Mouse (Mus musculus) heart, embryonic 10.5 days (tissue): ENCODE results near the gene Gm17654. TPM values are rescaled to one million over a fixed set of nuclear protein-coding genes. Genes with fewer than 3 reads are reported as not detected.
"Not testable (repeated sequence)": the region's sequence is repeated elsewhere in the genome, so short reads cannot be mapped to it uniquely, and the experiment has no call there.

Experiments used
- DNase-seq: peaks from one replicate; pipeline ENCODE4 v3.0.0-alpha.2; 2017; ENCODE audit warnings: low spot score
- H3K27ac ChIP-seq: fragments of 300-500 bp; sonication (generic); 2 replicates; pipeline ENCODE4 v1.5.1; 2016; ENCODE audit warnings: mild to moderate bottlenecking
- H3K27me3 ChIP-seq: fragments of 300-500 bp; sonication (generic); 2 replicates; pipeline ENCODE4 v1.6.1; 2016; ENCODE audit warnings: mild to moderate bottlenecking; ENCODE audit not compliant: poor library complexity, insufficient read depth, severe bottlenecking
- H3K36me3 ChIP-seq: fragments of 300-500 bp; sonication (generic); 2 replicates; pipeline ENCODE4 v1.6.1; 2016; ENCODE audit warnings: mild to moderate bottlenecking, moderate library complexity
- H3K4me1 ChIP-seq: fragments of 300-500 bp; sonication (generic); 2 replicates; pipeline ENCODE4 v1.6.1; 2016; ENCODE audit warnings: mild to moderate bottlenecking
- H3K4me3 ChIP-seq: fragments of 300-500 bp; sonication (generic); 2 replicates; pipeline ENCODE4 v1.5.1; 2016; ENCODE audit warnings: mild to moderate bottlenecking, moderate library complexity
- H3K9me3 ChIP-seq: fragments of 300-500 bp; sonication (generic); 2 replicates; pipeline ENCODE4 v1.6.1; 2016; ENCODE audit warnings: mild to moderate bottlenecking, moderate library complexity
- WGBS: fragments of 180-500 bp; shearing (Covaris S2); methylation state at CpG from one replicate; pipeline ENCODE4 v1.1.7; 2016; 5-methylcytosine and 5-hydroxymethylcytosine counted together
- polyA plus RNA-seq: library from polyadenylated mRNA; unstranded; fragments of >200 nt; fragmentation: Nextera tagmentation; extraction: Ambion mirVana; gene quantifications from 2 replicates; pipeline ENCODE4 v1.2.1, GENCODE M21; 2016

Gene Gm17654
- not detected in 2 replicates for polyA plus RNA-seq

- H3K9me3 ChIP-seq, H3K4me3 ChIP-seq, H3K27ac ChIP-seq, H3K36me3 ChIP-seq, H3K27me3 ChIP-seq, H3K4me1 ChIP-seq, DNase-seq: not testable (repeated sequence)
- 76% methylated on average over 1 of the region's 2 CpGs for WGBS
Observed at GRCm38 (mm10) chr14:43579046-43579445, at the start of gene Gm17654. Gene Gm17654 (minus strand): TSS chr14:43579146.

- not testable (repeated sequence) for DNase-seq
Observed at GRCm38 (mm10) chr14:43607913-43608312, 29.0 kb upstream of the Gm17654 start, which contains the start of gene Gm10375. Gene Gm10375 (minus strand): TSS chr14:43608013.

GRCm38 (mm10) chr14:43577969-43578368, 977 bp downstream of the Gm17654 start:
- WGBS = 82% methylated on average over 4 of the region's 4 CpGs
- not testable (repeated sequence) for DNase-seq

More at GRCm38 (mm10) chr14:43607913-43608312, 29.0 kb upstream of the Gm17654 start, which contains the start of gene Gm10375:
- not testable (repeated sequence) for H3K9me3 ChIP-seq, H3K4me1 ChIP-seq, H3K4me3 ChIP-seq, H3K27me3 ChIP-seq, H3K27ac ChIP-seq, H3K36me3 ChIP-seq

DNA sequence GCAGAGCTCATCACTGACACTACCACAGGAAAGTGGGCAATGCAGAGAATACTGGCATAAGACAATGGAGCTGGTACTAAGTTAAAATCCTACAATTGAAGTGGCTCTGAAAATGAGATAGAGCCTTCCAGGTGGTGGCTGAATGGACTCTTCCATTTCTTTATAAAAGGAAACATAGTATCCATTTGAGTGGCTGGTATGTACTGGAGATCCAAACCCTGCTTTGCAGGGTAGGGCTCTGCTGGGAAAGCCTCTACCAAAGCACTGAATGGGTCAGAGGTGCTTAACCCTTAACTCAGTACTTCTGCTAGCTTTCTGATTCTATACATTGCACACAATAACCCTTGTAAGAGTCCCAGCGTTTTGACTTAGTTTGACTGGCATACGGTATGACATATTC, 26.7 kb downstream of the Gm17654 start:
- not testable (repeated sequence) for H3K4me3 ChIP-seq, H3K9me3 ChIP-seq
- WGBS = 73% methylated on average over 2 of the region's 2 CpGs

More at GRCm38 (mm10) chr14:43577969-43578368, 977 bp downstream of the Gm17654 start:
- H3K4me1 ChIP-seq, H3K4me3 ChIP-seq, H3K27me3 ChIP-seq, H3K27ac ChIP-seq, H3K36me3 ChIP-seq, H3K9me3 ChIP-seq: not testable (repeated sequence)

GRCm38 (mm10) chr14:43546281-43546680, 32.7 kb downstream of the Gm17654 start:
- H3K9me3 ChIP-seq, H3K27me3 ChIP-seq, H3K36me3 ChIP-seq, H3K4me3 ChIP-seq, H3K4me1 ChIP-seq, H3K27ac ChIP-seq, DNase-seq: not testable (repeated sequence)

More for the DNA sequence above, 26.7 kb downstream of the Gm17654 start:
- not testable (repeated sequence) for DNase-seq, H3K27ac ChIP-seq, H3K27me3 ChIP-seq, H3K36me3 ChIP-seq, H3K4me1 ChIP-seq

DNA sequence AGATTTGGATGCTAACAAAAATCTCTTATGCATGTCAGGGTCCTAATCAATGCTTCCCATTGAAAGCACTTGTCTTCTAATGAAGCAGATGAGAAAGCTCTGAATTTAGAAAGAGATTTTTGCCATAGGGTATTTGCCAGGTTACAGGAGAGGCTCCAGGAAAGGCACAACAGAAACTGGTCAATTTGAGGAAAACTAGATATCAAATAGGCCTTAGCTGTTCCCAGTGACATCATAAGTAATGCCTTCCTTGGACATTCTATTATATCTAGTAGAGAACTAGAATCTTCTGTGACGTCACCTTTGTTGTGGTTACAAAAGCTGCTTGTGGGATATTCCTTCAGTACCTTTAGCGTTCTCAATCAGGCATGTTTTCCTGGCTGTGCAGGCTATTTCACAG, 35.7 kb downstream of the Gm17654 start, which contains the start of gene Gm5799:
Gene Gm5799 (plus strand): TSS at position 301 of the 400 bp plus-strand sequence.
- DNase-seq, H3K9me3 ChIP-seq, H3K4me3 ChIP-seq, H3K36me3 ChIP-seq, H3K27me3 ChIP-seq, H3K4me1 ChIP-seq, H3K27ac ChIP-seq: not testable (repeated sequence)
- 74% methylated on average over 2 of the region's 2 CpGs for WGBS

- WGBS = 74% methylated on average over 2 of the region's 2 CpGs
- H3K4me3 ChIP-seq, H3K27me3 ChIP-seq, H3K27ac ChIP-seq, H3K4me1 ChIP-seq, H3K9me3 ChIP-seq, DNase-seq, H3K36me3 ChIP-seq: not testable (repeated sequence)
Observed at GRCm38 (mm10) chr14:43538144-43538543, 40.8 kb downstream of the Gm17654 start.

GRCm38 (mm10) chr14:43532387-43532786, 46.6 kb downstream of the Gm17654 start:
- WGBS = 47% methylated on average over 5 of the region's 6 CpGs
- not testable (repeated sequence) for H3K36me3 ChIP-seq, H3K9me3 ChIP-seq, H3K4me3 ChIP-seq, H3K27me3 ChIP-seq, H3K27ac ChIP-seq, H3K4me1 ChIP-seq
- peak; percentile 79 for DNase-seq

DNA sequence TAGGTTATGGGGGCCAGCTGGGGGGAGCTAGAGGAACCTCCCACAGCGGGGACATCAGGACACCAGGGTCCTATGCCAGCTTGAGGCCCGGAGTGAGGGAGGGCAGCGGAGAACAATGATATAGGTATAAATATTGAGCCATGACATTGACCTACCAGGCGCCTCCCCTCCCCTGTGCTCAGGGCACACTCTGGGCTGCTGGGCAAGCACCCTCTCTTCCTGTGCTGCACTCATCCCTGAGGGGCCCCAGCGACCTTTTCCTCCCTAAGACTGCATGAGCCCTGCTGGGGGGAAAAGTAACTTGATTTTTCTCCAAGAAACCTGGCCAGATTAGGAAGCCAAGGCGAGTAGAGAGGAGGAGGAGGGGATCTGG, 46.9 kb downstream of the Gm17654 start:
- not testable (repeated sequence) for H3K27ac ChIP-seq, H3K27me3 ChIP-seq, H3K4me3 ChIP-seq, H3K9me3 ChIP-seq, H3K4me1 ChIP-seq, DNase-seq, H3K36me3 ChIP-seq
- WGBS = no CpG with 5 or more reads among the region's 6 CpGs

GRCm38 (mm10) chr14:43531052-43532010, 47.6 kb downstream of the Gm17654 start:
- H3K9me3 ChIP-seq, H3K27me3 ChIP-seq, H3K27ac ChIP-seq, H3K4me3 ChIP-seq, H3K36me3 ChIP-seq, H3K4me1 ChIP-seq: not testable (repeated sequence)
- peak; percentile 74 for DNase-seq
- 30% methylated on average over 14 of the region's 15 CpGs for WGBS

Other genes with a start within 250 kb of the Gm17654 start
- not detected in 2 replicates for gene 1700001F09Rik, start 231.3 kb downstream of the Gm17654 start, polyA plus RNA-seq
- gene Gm8138, start 162.8 kb downstream of the Gm17654 start, polyA plus RNA-seq = not detected in 2 replicates
- gene Gm5799, start 35.6 kb downstream of the Gm17654 start, polyA plus RNA-seq = not detected in 2 replicates
- not detected in 2 replicates for gene Gm10375, start 28.9 kb upstream of the Gm17654 start, polyA plus RNA-seq
- gene Gm8165, start 98.1 kb upstream of the Gm17654 start, polyA plus RNA-seq = not detected in 2 replicates
- gene Gm7324, start 118.7 kb upstream of the Gm17654 start, polyA plus RNA-seq = 0.42 and 0.90 TPM in 2 replicates
- not detected in 2 replicates for gene Gm16506, start 148.3 kb upstream of the Gm17654 start, polyA plus RNA-seq
- gene Gm6526, start 168.7 kb upstream of the Gm17654 start, polyA plus RNA-seq = 0.11 and 0.16 TPM in 2 replicates
- not detected in 2 replicates for gene Gm8180, start 205.6 kb upstream of the Gm17654 start, polyA plus RNA-seq